Mouse (Mus musculus) gastrocnemius, adult 2 months (tissue): Measurements from ENCODE around the gene Cntf. TPM values are rescaled to one million over a fixed set of nuclear protein-coding genes. Genes with fewer than 3 reads are reported as not detected.

Experiments
- DNase-seq: peaks from one replicate; pipeline ENCODE4 v3.0.0; 2022
- H3K27ac ChIP-seq: fragments of 200-600 bp; 2 replicates; pipeline ENCODE4 v1.8.1; 2022; ENCODE audit warnings: mild to moderate bottlenecking
- H3K4me3 ChIP-seq: fragments of 200-600 bp; 2 replicates; pipeline ENCODE4 v1.8.1; 2022; ENCODE audit warnings: mild to moderate bottlenecking, moderate library complexity
- CTCF ChIP-seq: fragments of 200-600 bp; IDR thresholded peaks from 2 replicates; pipeline ENCODE4 v1.8.1; 2022; ENCODE audit warnings: antibody characterized with exemption, mild to moderate bottlenecking, moderate library complexity
- intact Hi-C: fragments of 180-260 bp; cut with DNase I; formaldehyde crosslinking; loops from one replicate; pipeline ENCODE4 v1.15.1; 2025
- total RNA-seq, 2 experiments: library from RNA; stranded (reverse); gene quantifications; 2 replicates each; pipeline ENCODE4 v1.2.3; 2021

Gene Cntf
- total RNA-seq, 2 experiments from 2014 or later: 1.8 to 2.2 TPM

DNA sequence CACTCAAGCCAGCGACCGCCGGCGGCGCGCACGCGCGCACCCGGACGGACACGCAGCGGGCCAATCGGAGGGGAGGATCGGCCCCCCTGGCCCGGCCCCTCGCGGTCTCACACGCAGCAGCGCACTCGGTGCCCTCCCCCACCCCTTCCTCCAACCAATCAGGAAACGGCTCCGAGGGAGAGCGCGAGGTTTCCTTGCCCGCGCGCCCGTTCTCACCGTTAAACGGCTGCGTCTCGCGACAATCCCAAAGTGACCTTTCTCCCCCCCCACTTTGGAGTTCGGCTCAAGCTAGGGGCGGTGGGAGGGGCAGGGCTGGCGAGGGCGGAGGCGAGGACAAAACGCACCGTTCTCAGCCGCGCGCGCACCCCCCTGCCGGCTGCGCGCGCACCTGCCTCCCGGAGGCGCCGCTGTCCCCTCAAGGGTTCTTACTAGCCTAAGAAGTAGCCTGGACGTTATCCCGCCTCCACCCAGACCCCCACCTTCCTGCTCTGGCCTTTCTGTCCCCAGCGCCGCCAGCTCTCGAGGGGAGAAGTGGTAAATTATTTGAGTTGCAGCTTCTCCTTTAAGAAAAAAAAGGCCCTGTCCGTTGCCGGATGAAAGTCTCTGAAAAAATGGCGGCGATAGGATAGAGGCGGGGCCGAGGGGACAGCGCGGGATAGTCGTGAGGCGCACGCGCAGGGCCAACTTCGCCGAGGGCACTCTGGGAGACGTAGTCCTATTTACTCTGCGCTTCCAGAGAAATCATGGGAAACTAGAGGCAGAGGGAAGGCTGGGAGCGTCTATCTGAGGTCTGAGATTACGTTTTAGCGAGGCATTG, 30.3 kb upstream of the Cntf start, which contains the start of the genes Zfp91 and Lpxn:
Zfp91 (minus strand) TSS at position 616 of the 817 bp plus-strand sequence.
Lpxn (plus strand) TSS at position 683 of the 817 bp plus-strand sequence.
- peak within 1 kb of the TSS; percentile 99 for H3K27ac ChIP-seq
- peak; percentile 10 for TF ChIP-seq CTCF
- H3K4me3 ChIP-seq: peak within 1 kb of the TSS; percentile 97
- peak; percentile 99 for DNase-seq
- intact Hi-C loops: loop anchor here (5.0 to 10.0 kb wide), 3 partner anchors 73 to 783 kb away; partner anchors contain the start of gene Gm4952

DNA sequence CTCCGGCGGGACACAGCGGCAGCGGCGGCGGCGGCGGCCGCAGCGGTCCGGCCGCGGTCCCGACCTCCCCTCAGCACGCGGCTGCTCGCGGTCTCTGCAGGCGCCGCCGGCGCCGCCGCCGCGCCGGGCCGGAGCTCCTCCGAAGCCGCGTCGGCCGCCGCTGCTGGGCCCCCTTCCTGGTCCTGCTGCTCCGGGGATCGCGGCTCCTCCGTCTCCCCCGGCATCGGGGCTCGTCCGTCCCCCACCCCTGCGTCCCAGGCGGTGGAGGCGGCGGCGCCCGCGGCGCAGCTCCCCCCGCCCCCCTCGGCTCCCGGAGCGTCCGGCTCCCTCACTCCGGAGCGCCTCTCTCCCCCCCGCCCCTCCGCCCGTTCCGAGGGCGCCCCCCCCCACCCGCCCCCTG, 29.7 kb upstream of the Cntf start:
- Histone ChIP-seq H3K27ac (peak overlapping the region; percentile 99), H3K4me3 (peak overlapping the region; percentile 97)
- no peak for TF ChIP-seq CTCF
- DNase-seq: no peak
- intact Hi-C loops: loop anchor here (5.0 to 10.0 kb wide), 3 partner anchors 73 to 783 kb away; partner anchors contain the start of gene Gm4952

DNA sequence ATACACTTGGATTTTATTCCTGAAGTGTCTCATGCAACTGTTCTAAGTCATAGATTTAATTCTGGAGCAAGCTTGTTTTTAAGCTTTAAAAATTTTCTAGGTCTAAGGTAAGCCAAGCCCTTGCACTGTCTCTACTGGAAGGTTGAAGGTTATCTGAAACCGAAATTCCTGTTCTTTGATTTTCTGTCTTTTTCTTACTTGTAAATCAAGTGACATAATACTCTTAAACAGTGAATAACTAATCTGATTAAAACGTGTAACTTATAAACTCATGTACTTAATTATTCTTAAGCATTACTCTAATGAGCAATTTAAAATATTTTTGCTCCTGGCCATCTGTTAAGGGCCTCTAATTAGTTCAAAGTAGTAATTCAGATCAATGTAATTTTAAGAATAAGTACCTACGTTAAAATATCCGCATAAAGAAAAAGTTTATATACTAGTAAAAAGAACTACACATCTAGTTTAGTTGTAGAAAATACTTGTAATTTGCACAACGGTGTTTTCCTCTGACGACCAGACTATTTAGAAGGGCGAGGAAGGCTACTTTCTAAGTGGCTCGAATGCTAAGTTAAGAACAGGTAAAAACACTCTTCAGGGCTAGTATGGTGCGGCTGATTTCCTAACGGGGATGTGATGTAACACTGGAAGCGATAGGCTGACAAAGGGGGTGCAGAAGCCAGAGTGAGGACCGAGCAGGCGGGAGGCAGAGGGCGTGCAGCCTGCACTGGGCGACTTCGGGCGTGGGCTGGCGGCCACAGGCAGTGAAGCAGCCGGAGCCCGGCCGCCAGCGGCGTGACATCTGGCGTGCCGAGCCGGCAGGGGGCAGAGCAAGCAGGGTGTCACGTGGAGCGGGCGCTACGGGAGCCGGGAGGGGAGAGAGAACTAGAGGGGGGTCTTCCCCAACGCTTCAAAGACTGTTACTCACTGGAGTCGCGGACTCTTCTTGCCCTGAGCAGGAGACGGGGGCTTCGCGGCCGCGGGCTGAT, 28.9 kb upstream of the Cntf start:
- DNase-seq: peak; percentile 98
- intact Hi-C loops: loop anchor here (5.0 to 10.0 kb wide), 3 partner anchors 72 to 782 kb away; partner anchors contain the start of gene Gm4952

DNA sequence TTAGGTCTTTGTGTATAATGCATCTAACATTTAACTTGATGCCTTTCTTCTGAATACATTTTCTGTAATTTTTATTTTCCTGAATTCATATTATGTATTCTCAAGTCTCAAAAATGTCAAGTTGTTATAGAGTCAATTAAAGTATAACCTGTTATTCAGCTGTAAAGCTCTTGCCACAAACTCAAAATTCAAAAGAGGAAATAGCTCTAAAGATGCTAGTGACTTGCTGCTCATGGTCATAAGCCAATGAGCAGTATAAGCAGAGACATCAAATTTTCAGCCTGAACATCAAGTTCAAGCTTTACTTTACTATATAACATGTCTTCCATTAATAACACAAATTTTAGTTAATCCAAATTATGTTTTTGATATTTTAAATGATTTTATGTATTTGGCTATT, 26.9 kb upstream of the Cntf start:
- Histone ChIP-seq H3K4me3 (peak overlapping the region; percentile 2; the same call in 1 of the 2 replicates), H3K27ac (no peak overlapping the region)
- no peak for DNase-seq
- intact Hi-C loops: loop anchor here (10.0 kb wide), 1 partner anchor 198 kb away; the partner anchor contains the start of gene Gm4952
- no peak for TF ChIP-seq CTCF

More for the DNA sequence above, 28.9 kb upstream of the Cntf start:
- TF ChIP-seq CTCF: peak; percentile 91
- Histone ChIP-seq H3K27ac (peak overlapping the region; percentile 99), H3K4me3 (peak overlapping the region; percentile 97)

DNA sequence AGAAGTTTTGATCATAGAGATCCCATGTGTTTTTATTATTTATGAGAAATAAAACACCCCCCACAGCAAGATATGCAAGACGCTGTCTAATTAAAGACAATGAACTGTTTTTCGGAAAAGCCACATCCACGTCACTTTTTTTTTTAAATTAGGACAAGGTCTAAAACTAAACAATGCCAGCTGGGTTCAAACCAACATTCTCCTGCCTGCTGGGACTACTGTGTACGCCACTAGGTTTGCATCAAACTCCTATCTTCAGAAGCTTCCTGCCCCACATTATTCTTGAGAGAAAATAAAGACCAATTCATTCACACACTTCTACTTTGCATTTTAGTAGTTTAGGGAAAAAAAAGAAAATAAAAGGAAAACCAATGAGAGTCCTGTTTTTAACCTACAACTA, 22.3 kb upstream of the Cntf start:
- no peak overlapping the region for H3K4me3 ChIP-seq
- peak overlapping the region; percentile 39; the same call in 1 of the 2 replicates for H3K27ac ChIP-seq
- DNase-seq: no peak
- no peak for TF ChIP-seq CTCF
- intact Hi-C loops: no loop called here

DNA sequence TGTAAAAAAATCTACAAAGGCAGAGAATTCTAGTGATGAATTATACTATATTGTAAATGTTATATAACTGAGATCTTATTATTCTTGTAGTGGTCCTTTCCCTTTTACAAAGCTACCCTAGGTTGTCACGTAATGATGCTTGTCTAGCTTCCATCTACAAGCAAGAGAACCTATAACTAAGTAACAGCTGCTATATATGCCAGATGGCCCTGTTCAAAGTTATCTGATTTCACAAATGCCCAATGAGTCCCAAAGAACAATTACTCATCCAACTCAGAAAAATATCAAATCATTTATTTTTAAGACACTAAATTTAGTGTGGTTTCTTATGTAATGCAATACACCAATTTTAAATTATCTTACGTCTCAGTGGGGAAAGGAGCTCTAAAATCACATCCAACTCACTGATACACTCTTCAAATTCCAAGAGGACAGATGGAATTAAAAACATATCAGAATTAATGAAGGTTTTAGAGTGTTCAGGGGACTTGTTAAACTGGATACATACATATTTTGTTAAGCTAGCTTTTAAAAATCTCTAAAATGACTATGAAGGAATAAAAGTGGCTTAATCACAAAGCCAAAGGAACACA, 21.5 kb upstream of the Cntf start:
- H3K4me3 ChIP-seq: no peak overlapping the region
- TF ChIP-seq CTCF: no peak
- DNase-seq: no peak
- intact Hi-C loops: no loop called here
- H3K27ac ChIP-seq: peak overlapping the region; percentile 39; the same call in 1 of the 2 replicates

DNA sequence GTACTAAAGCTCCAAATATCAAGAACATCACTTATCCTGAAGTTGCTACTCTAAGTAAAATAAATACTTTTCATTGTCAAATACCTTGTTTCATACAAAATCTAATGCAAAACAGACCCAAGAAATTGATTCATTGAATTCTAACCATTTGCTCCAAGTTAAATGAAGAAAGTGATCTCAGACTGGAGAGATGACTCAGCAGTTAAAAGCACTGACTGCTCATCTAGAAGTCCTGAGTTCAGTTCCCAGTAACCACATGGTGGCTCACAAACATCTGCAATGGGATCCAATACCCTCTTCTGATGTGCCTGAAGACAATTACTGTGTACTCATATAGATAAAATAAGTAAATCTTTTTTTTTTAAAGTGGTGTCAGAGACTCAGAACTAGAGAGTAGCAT, 15.0 kb upstream of the Cntf start:
- TF ChIP-seq CTCF: no peak
- Histone ChIP-seq H3K27ac (peak overlapping the region; percentile 9; the same call in 1 of the 2 replicates), H3K4me3 (no peak overlapping the region)
- intact Hi-C loops: no loop called here
- DNase-seq: no peak

DNA sequence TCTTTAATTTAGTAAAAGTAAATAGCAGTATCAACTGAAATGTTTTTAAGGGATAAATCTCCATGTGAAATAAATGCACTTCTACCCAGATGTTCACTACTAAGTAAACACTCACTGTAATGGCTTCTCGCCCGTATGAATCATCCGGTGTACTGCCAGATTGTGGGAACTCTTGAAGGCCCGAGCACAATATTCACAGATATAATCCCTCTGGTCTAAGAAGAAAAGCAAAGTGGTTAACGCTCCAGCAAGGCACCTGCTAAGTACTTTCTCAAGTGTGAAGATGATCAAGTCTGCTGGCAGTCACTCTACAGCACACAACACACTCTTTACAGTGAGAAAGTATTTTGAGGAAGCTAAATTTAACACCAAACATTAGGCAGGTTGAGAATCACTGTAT, 5.5 kb upstream of the Cntf start:
- Histone ChIP-seq H3K27ac (peak overlapping the region; percentile 48; the same call in 1 of the 2 replicates), H3K4me3 (no peak overlapping the region)
- intact Hi-C loops: no loop called here
- no peak for TF ChIP-seq CTCF
- DNase-seq: peak; percentile 58

DNA sequence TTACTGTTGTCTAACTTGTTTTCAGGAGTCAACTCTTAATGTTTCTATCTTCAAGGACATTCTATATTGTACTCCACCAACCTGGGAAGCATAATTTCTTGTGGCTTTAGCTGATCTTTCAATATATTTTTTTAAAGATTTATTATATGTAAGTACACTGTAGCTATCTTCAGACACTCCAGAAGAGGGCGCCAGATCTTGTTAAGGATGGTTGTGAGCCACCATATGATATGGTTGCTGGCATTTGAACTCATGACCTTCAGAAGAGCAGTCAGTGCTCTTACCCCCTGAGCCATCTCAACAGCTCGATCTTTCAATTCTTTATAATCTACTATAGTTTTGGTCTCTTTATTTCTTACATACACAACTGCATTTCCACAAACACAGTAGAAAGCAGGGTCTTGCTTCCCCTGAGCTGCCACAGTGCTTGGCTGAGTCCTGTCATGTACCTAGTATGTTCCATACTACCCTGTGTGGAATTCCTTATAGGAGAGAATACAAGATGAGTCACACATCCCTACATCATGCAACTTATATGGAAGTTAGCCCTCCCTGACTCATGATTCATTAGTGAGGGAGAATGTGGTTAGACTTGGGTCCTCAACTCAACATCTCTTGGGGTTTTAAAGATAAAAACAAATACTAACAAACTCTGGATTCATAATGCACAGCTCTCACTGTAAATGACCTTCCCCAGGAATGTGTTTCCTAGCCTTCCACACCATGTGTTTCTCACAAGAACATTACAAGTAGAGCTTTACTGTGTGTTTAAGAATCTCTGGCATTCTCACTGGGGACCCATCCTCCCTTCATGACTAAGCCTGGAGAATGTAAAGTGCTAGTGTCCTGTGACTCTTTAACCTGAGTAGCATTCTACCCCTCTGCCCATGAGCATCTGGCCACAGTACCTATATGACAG, 3.0 kb downstream of the Cntf start:
- H3K4me3 ChIP-seq: no peak overlapping the region
- TF ChIP-seq CTCF: peak; percentile 66
- H3K27ac ChIP-seq: no peak overlapping the region
- DNase-seq: no peak
- intact Hi-C loops: loop anchor here (5.0 kb wide), 1 partner anchor 55 kb away; no protein-coding TSS in a partner anchor

DNA sequence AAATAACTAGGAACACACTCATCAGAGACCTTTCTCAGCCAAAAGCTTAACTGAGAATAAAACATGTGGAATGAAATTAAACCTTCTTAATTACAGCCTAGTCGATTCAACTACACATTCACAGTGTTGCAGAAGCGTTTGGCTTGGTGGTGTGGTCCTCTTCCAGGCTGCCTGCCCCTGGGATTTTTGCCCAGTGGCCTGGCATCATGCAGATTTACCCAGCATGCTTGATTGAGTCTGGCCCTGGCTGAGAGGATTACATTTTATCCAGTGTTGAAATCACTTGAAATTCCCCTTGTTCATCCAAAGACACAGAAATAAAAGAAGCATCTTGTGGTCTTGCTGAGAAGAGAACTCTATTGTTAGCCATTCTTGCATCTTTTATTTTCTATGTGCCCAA, 5.8 kb downstream of the Cntf start:
- intact Hi-C loops: loop anchor here (5.0 kb wide), 1 partner anchor 58 kb away; no protein-coding TSS in a partner anchor
- no peak for TF ChIP-seq CTCF
- Histone ChIP-seq H3K27ac (no peak overlapping the region), H3K4me3 (no peak overlapping the region)
- DNase-seq: peak; percentile 72

DNA sequence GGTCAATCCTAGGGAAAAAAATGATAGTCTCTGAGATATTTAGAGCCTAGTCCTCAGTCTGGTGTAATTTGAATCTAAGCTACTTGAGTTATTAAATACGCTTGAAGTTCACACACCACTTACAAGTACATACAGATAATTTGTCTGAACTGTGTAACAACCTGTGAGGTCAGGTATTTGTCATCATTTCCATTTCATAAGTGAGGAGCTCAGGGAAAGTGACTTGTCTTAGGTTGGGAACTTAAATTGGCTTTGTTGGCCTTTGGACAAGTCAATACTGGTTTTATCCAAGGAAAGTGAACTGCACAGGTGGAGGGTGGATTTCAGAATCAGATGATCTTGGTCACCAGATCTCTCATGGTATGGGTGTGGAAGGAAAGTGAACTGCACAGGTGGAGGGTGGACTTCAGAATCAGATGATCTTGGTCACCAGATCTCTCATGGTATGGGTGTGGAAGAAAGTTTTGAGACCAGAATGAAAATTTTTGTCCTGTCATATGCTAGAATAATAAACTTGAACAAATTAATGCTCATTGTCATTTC, 6.4 kb downstream of the Cntf start:
- intact Hi-C loops: no loop called here
- Histone ChIP-seq H3K27ac (no peak overlapping the region), H3K4me3 (no peak overlapping the region)
- no peak for TF ChIP-seq CTCF
- DNase-seq: no peak
